Mouse (Mus musculus): ENCODE measurements around the gene Cenpj.

Gene Cenpj

DNA sequence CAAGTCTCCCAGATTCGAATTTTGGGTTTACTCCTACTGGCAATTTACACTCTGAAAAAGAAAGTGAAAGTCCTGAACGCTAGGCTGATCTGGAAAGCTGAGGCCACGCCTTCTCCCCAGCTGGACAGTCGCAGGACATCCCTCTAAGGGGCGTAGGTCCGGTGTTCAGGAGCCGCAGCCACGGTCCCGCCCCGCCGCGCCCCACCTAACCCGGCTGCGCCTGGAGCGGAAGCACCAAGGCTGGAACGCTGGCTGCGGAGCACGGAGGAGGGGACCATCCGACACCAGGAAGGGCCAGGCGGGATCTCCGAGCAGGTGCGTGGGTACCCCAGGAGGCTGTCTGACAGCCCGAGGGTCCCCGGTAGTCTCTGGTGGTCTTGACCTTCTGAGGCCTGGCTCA lies at the start of gene Cenpj, which contains the start of gene Parp4:
TSS of gene Cenpj (minus strand) at position 10 of the 400 bp plus-strand sequence.
TSS of gene Parp4 (plus strand) at position 204 of the 400 bp plus-strand sequence.
- in situ Hi-C loops (cut with MseI, MboI): no loop called here

DNA sequence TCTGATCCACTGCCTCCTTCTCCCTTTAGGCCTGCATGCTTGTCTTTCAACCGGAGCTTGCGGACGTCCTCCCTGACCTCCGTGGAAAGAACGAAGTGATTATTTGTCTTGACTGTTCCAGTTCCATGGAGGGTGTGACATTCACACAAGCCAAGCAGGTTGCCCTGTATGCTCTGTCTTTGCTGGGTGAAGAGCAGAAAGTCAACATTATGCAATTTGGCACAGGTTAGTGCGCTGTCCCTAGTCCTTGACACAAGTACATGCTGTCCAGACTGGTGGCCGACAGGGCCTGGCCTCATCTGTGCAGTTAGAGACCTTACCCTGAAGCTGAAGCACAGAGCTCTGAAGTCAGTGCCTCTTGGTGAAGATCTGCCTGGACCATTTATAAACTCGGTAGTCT lies 45.2 kb upstream of the Cenpj start:
- in situ Hi-C loops (cut with MseI, MboI): no loop called here

DNA sequence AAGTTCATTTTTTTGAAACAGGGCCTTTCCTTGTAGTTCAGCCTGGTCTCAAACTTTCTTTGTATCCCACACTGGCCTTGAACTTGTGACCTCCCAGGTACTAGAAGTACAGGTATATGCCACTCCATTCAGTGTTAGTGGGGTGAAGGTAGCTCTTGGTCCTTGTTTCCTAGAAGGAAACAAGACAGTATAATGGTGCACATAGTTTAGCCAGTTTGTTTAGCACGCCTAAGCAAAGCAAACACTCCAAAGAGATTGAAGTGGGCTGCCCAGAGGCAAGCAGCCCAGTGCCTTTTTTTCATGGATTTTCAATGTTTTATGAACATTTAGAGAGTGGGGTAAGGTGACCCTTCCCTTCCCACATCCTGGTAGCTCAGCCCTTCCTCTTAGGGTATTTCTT lies 42.2 kb upstream of the Cenpj start:
- in situ Hi-C loops (cut with MseI, MboI): no loop called here

DNA sequence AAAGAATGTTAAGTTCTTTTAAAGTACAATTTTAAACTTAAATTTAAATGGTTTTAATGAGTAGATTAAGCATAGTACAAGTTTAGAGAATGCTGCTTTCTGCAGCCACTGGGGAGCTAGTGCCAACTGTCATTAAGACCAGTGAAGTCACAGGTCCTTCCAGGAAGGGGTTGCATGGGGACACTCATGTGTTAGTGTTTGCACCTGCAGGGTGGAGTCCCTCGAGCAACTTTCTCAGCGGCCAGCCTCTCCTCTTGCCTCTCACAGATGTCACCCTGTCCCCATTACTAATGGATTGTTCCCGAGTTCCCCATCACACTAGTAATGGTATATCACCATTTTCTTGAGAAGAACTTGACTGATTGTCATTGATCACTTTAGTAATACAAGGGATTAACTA lies 38.0 kb upstream of the Cenpj start:
- in situ Hi-C loops (cut with MseI, MboI): no loop called here

DNA sequence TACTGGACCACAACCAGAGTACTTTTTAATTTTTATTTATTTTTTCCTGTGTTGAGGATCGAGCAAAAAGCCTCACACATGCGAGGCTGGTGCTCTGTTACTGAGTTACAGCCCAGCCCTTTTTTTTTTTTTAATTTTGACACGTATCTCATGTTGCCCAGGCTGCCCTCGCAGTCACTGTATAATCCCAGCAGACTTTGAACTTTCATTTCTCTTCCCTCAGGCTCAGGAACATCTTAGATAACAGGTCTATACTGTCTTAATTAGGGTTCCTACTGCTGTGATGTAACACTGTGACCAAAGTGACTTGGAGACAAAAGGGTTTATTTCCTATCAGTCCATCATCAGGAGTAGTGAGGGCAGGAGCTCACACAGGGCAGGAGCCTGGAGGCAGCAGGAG lies 29.9 kb upstream of the Cenpj start:
- in situ Hi-C loops (cut with MseI, MboI): loop anchor here in 1 of 2 experiments (10.0 kb wide), 1 partner anchor 60 kb away; the partner anchor contains the start of gene Mphosph8

DNA sequence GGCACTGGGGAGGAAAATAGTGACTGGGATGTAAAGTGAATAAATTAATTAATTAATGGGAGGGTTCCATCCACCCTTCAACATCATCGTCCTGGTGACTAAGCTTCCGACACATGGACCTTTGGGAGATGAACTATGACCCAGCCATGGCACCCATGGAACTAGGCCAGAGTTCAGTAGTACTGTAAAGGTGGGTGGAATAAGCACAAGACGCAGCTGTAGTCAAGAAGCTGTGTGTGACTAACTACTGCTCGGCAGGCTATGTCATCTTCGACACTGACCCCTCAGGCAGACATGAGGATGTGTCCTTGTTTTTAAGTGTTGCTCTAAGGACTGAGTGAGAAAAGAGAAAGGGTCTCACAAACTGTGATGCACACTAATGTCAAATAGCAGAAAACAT lies 29.2 kb upstream of the Cenpj start:
- in situ Hi-C loops (cut with MseI, MboI): loop anchor here in 1 of 2 experiments (10.0 kb wide), 1 partner anchor 60 kb away; the partner anchor contains the start of gene Mphosph8

DNA sequence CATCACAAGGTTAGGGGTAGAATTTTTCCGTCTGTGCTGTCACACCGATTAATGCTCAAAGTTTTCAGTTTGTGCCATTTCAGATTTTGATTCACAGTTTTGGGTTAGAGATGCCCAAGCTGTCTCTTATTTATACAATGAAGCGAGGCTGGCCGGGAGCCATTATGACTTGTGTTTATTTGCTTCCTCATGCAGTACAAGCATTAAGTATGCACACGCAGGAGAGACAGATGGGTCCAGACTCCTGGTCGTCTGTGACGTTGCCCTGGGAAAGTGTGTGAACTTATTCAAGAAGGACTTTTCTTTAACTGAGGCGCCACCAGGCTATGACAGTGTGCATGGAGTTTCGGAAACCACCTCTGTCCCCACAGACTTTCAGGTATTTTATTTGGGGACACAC lies 26.8 kb upstream of the Cenpj start:
- in situ Hi-C loops (cut with MseI, MboI): loop anchor here in 1 of 2 experiments (10.0 kb wide), 1 partner anchor 63 kb away; the partner anchor contains the start of gene Mphosph8

DNA sequence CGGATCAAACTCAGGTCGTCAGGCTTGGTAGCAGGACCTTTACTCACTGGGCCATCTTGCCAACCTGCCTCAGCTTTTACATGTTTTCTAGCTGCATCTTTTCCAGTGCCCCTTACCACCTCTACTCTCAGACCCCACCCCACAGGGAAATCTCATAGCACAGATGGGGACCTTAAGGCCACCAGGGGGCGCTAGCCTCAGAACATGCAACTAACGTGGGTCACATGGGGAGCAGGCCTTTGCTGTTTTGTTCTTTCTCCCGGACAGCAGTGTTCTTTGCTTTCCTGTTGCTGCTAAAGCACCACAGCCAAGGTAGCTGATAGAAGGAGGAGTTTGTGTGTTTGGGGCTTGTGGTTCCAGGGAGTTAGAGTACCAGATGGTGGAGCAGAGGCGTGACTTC lies 23.5 kb upstream of the Cenpj start:
- in situ Hi-C loops (cut with MseI, MboI): no loop called here

DNA sequence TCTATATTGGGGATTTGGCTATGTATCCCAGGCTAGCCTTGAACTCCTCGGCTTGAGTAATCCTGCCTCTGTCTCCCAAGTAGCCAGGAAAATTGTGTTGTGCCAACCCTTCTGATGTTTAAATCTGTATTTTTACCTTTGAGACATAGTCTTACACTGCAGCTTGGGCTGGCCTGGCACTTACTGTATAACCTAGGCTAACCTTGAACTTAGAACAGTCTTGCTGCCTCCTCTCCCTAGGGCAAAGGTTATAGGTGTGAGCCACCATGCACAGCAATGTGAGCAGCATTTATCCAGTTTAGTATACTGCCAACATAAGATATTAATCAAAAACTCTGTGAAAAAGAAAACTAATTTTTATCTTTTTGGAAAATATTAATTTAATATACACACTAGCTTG lies 19.6 kb upstream of the Cenpj start:
- in situ Hi-C loops (cut with MseI, MboI): no loop called here

DNA sequence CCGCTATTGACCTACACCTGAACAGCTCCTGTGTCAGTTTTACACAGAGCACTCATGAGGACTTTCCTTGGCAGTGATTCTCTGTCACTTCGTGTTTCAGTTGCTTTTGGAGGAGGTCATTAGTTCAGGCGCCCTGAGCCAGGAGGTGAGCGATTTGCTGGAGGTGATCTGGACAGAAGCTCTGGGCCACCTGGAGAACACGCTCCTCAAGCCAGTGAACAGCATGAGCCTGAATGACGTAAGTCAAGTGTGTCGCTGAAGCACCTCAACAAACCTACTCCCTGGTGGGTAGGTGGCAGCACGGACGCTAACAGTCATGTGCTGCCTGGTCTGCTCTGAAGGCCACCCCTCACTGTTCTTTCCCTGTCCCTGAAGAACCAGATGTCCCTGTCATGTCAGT lies 17.0 kb upstream of the Cenpj start:
- in situ Hi-C loops (cut with MseI, MboI): no loop called here

DNA sequence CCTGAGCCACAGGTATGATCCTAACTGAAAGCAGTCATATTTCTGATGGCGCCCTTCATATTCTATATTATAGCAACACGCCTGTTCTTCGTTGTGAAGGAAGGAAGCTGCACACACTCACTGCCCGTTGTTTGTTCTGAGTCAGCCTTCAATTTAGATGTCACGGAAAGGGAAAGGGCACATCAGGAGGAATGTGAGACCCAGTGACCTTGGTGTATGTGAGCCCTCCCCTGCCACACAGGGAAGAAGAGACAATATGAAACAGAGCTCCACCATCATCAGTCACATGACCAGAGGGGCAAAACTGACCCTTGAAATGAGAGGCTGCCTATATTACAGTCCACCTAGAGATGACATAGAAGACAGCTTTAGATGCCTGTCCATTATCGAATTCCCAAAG lies 7.1 kb upstream of the Cenpj start:
- in situ Hi-C loops (cut with MseI, MboI): no loop called here

DNA sequence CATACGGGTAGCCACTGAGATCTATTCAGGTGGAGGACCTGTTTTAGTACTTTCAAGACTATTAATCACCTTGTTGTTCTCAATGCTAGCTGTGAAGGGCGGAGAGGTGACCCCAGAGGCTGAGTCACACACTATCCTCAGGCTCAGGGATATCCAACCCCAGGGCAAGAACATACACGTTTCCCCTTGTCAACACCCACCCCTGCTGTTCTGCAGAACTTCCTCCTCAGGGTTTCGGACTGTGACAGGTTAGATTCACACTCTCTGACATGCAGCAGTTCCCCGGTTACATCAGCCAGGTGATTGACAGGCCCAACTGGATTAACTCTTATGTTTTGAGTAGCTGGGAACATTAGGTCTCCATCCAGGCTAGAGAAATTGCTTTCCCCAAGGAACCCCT lies 5.9 kb upstream of the Cenpj start:
- in situ Hi-C loops (cut with MseI, MboI): no loop called here

DNA sequence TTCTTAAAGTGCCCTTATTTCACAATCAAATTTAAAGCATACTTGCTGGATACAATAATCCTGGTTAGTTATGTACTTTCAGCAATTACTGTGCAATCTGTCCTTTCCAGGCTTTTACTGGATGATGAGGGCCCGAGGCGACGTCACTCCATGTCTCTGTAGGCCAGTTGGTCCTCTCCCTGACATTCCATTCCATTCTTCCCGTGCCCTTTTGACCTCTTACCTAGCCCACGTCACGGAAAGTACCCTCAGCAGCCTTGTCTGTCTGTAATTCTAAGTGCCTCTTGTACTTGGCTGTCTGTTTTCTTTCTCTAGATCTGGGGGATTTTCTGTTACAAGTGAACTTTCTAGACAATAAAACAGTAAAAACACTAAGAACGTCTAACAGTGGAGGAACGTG lies 3.8 kb upstream of the Cenpj start:
- in situ Hi-C loops (cut with MseI, MboI): no loop called here

DNA sequence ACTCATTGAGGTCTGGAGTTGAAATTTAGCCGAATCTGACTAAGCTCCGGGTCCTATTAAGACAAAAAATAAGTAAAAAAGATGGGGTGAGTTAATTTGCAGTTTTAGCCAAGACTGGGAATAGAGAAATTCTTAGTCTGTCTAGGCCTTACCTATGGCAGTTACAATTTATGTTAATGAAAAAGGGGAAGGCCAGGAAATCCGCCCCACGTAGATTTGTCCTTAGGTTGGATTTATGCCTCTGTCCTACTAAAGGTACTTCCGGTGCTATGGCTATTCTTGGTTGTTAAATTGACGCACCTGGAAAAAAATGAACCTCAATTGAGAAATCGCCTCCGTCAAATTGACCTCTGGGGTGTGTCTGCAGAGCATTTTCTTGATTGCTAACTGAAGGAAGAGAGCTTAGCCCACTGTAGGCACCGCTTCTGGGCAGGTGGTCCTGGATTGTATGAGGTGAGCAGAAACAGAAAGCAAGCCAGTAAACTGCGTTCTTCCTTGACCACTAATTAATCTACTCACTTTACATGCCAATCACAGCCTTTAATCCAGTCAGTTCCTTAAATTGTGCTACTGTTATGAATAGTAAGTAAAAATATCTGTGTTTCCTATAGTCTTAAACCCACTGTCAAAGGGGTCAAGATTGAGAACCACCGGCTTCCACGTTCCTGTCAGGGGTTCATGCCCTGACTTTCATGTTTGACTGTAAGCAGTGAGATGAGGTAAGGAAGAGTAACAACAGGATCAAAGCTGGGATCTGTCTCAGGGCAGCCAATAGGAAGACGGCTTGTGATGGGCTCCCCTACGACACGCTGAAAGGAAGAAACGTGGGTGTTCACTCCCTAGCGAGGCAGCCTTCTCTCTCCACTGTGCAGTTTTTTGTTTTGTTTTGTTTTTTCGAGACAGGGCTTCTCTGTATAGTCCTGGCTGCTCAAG lies 1.0 kb upstream of the Cenpj start:
- in situ Hi-C loops (cut with MseI, MboI): no loop called here

DNA sequence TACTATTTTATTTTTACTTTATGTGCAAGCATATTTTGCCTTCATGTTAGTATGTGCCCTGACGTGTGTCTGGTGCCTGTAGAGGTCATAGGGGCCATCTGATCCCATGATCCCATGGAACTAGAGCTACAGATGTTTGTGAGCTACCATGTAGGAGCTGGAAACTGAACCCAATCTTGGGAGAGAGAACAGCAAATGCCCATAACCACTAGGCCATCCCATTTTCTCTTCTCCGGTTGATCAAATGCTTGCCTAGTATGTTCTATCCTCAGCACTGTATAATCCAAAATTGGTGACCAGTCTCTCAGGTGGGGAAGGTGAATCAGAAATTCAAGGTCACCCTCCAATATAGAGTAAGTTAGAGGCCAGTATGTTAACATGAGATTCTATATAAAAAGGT lies 2.7 kb downstream of the Cenpj start:
- in situ Hi-C loops (cut with MseI, MboI): no loop called here

DNA sequence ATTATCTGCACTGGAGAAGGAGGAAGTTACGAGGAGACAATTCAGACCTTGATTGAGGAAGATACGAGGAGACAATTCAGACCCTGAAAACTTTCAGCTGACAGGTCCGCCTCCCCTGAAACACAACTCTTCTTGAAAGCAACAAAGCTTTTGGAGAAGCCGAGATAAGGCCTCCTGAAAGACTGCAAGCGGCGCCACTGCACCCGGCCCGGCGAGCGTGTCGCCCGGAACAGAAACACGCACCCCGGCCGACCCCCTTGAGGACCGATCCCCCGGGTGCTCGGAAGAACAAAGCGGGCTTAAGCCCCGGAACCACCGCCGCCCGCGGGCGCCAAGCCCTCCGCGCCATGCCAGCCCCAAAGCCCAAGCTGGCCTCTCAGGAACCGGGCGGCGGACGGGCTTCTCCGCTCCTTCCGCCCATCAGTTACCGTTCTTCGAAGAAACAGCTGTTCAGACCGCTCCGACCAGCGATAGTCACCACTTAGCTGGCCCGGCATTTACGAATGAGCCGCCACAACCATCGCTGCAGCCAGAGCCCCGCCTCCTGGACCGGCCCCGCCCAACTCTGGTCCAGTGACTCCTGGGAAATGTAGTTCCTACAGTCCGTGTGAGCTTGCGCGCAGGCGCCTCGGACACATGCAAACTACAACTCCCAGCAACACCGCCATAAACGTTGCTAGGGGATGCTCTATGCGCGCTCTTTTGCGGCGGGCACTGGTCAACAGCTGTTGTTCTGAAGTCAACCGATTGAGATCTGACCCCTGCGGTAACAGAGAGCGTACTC lies 3.7 kb downstream of the Cenpj start:
- in situ Hi-C loops (cut with MseI, MboI): no loop called here

DNA sequence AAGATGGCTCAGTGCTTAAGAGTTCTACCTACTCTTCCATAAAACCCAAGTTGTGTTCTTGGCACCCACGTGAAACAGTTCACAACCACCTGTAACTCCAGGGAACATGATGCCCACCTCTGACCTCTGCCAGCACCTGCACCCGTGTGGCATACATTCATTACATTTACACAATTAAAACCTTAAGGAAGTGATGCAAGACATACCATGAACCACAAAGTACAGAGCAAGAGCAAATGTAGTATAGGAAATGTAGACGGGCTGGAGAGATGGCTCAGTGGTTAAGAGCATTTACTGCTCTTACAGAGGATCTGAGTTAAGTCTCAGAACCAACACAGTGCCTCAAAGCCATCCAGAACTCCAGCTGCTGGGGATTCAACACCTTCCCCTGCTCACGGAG lies 6.2 kb downstream of the Cenpj start:
- in situ Hi-C loops (cut with MseI, MboI): no loop called here

DNA sequence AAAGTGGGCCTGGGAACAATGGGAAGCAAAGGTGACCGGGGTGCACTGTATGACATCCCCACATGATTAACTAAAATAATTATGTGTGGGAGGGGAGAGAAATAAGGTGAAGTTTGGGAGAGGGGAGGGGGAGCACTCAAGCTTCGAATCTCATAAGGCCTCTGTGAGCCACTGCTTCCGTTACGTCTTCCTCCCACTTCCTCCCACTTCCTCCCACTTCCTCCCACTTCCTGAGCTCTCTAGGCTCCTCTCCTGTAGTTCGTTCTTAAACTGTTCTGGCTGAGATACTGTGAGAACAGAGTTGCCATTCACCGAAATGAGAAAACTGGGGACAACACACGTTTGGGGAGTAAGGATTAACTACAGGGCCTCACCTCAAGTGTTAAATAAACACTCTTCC lies 7.7 kb downstream of the Cenpj start:
- in situ Hi-C loops (cut with MseI, MboI): no loop called here

DNA sequence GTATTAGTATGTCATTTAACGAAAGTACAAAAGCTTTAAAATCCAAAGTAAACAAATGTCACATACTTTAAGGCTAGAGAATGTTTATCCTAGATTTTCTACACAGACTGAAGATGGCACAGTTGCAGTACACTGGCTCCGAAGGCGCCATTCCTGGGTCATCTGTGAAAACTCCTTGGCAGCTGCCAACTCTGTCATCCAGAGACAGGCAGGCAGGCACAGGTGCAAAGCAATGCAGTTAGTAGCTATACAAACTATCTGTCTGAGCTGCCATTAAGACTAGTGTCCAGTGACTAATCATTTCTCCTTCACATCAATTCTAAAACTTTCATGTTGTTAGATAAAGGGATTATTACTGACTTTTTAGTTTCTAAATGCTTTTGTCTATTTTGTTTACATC lies 16.1 kb downstream of the Cenpj start:
- in situ Hi-C loops (cut with MseI, MboI): no loop called here

DNA sequence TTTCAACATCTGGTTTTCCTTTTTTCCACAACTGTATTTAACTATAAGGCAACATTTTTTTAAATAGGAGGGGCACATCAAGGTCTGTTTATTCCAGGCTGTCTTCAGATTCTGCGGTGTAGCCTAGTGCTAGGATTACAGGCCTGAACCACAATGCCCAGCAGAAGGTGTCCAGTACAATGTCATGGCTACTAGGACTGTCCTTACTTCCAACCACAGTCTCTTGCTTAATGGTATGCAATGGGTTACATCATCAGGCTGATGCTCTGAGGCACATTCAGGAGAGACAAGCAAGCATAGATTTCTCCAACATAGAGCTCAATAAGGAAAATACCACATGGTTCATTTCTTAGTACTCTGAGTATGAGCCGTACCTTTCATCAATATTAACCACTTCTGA lies 20.5 kb downstream of the Cenpj start:
- in situ Hi-C loops (cut with MseI, MboI): no loop called here

DNA sequence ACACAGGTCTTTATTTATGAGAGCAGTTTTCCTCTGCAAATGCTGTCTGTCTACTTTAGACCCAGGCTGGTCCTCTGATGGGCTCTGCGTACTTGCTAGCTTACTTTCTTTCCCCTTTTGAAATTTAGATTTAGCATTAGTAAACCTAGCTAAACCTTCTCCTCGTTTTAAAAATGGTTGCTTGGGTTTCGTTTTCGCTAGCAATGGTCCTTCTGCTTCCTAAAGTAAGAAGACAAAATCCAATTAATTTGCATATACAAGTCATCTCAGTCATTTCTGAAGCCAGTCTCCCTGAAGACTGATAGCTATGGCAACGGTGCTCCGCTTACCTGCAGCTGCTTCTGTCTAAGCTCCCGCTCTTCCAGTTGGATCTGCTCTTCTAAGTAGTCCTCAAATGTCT lies 21.9 kb downstream of the Cenpj start:
- in situ Hi-C loops (cut with MseI, MboI): no loop called here

DNA sequence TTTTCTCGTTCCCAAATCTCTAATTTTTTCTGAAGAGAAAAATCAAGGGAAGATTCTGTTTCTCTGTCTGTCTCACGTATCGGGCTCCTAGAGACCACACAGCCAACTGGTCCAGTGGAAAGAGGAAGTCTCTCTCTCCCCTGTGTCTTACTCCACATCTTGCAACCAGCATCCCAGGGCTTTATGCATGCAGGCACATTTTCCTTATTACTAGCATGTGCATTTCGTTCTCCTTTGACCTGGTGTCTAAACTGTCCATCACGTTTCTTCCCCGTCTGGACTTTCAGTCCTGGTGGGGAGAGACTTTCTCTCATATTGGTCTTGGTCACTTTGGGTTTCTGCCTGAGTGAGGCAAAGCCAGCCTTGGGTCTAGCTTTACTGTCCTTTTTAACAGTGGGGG lies 22.3 kb downstream of the Cenpj start:
- in situ Hi-C loops (cut with MseI, MboI): no loop called here

DNA sequence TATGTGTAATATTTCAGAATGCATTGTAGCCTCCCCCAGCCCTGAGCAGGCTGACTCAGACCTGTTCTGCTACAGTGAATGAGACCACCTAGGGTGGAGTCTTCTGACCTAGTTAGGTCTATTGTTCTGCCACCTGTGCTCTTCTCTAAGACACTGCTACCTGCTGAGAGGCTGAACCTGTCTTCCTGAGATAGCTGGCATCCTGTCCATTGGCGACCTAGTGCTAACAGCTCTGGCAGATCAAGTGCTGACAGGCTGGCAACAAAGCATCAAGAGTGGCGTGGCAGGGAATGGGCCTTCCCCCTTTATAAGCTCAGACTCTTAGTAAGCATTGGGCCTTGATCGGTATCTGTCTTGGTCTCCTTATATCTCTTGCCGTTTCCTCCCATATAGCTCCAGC lies 24.3 kb downstream of the Cenpj start:
- in situ Hi-C loops (cut with MseI, MboI): no loop called here
